Mouse (Mus musculus): ENCODE measurements around the gene Slfn9.
"Not testable (repeated sequence)": the region's sequence is repeated elsewhere in the genome, so short reads cannot be mapped to it uniquely, and the experiment has no call there.

Gene Slfn9

GRCm38 (mm10) chr11:82956925-82957324 is 34.7 kb downstream of the Slfn9 start:
- no peak for DNase-seq (ENCODE audit: low spot score in 2 of 2)

GRCm38 (mm10) chr11:82954631-82955030 is 37.0 kb downstream of the Slfn9 start:
- no peak for DNase-seq (ENCODE audit: low spot score in 2 of 2)

GRCm38 (mm10) chr11:82952612-82953542 is 38.8 kb downstream of the Slfn9 start:
- peak; percentile 42 to 66 for DNase-seq (ENCODE audit: low spot score in 2 of 2)

GRCm38 (mm10) chr11:82951865-82952611 is 39.6 kb downstream of the Slfn9 start:
- DNase-seq (ENCODE audit: low spot score in 2 of 2): peak; percentile 14 to 18

- DNase-seq (ENCODE audit: low spot score in 2 of 2): no peak
These were observed 40.7 kb downstream of the Slfn9 start, which contains the start of gene Slfn5 for GRCm38 (mm10) chr11:82950736-82951481. TSS of gene Slfn5 (plus strand) at chr11:82951349.

- DNase-seq (ENCODE audit: low spot score in 2 of 2): no peak
These were observed 42.6 kb downstream of the Slfn9 start for GRCm38 (mm10) chr11:82949036-82949435.

- peak; percentile 30 to 39 for DNase-seq (ENCODE audit: low spot score in 2 of 2)
These were observed 44.2 kb downstream of the Slfn9 start for GRCm38 (mm10) chr11:82947457-82947856.

GRCm38 (mm10) chr11:82945636-82946035 is 46.0 kb downstream of the Slfn9 start:
- no peak for DNase-seq (ENCODE audit: low spot score in 2 of 2)

- DNase-seq (ENCODE audit: low spot score in 2 of 2): no peak
These were observed 48.3 kb downstream of the Slfn9 start for GRCm38 (mm10) chr11:82943336-82943735.

GRCm38 (mm10) chr11:82933186-82933585 is 58.4 kb downstream of the Slfn9 start:
- DNase-seq (ENCODE audit: low spot score in 2 of 2): no peak

- DNase-seq (ENCODE audit: low spot score in 2 of 2): not testable (repeated sequence)
These were observed 59.8 kb downstream of the Slfn9 start for GRCm38 (mm10) chr11:82931671-82932450.

- not testable (repeated sequence) for DNase-seq (ENCODE audit: low spot score in 2 of 2)
These were observed 60.5 kb downstream of the Slfn9 start for GRCm38 (mm10) chr11:82931161-82931560.

- not testable (repeated sequence) for DNase-seq (ENCODE audit: low spot score in 2 of 2)
These were observed 61.2 kb downstream of the Slfn9 start for GRCm38 (mm10) chr11:82930391-82930955.

GRCm38 (mm10) chr11:82929633-82929950 is 62.0 kb downstream of the Slfn9 start:
- no peak for DNase-seq (ENCODE audit: low spot score in 2 of 2)

- no peak for DNase-seq (ENCODE audit: low spot score in 2 of 2)
These were observed 62.6 kb downstream of the Slfn9 start for GRCm38 (mm10) chr11:82928897-82929632.
